Mouse (Mus musculus): ENCODE data around the gene Anapc16.
A peak's percentile ranks its signal among the peaks of the same experiment; 100 is the strongest.
"Not testable (repeated sequence)": the region's sequence is repeated elsewhere in the genome, so short reads cannot be mapped to it uniquely, and the experiment has no call there.

Gene Anapc16

GRCm38 (mm10) chr10:59999057-59999456 lies 3.9 kb downstream of the Anapc16 start:
- DNase-seq = no peak

GRCm38 (mm10) chr10:59997591-59997990 lies 5.3 kb downstream of the Anapc16 start:
- DNase-seq = peak; percentile 51 to 56

- no peak for DNase-seq
Measured at GRCm38 (mm10) chr10:59995889-59996288, 7.0 kb downstream of the Anapc16 start.

GRCm38 (mm10) chr10:59993813-59994212 lies 9.1 kb downstream of the Anapc16 start:
- DNase-seq = not testable (repeated sequence)

- DNase-seq = no peak
Measured at GRCm38 (mm10) chr10:59992024-59992423, 10.9 kb downstream of the Anapc16 start.

GRCm38 (mm10) chr10:59991262-59991880 lies 11.6 kb downstream of the Anapc16 start:
- no peak for DNase-seq

GRCm38 (mm10) chr10:59990393-59990792 lies 12.5 kb downstream of the Anapc16 start:
- DNase-seq = no peak

- no peak for DNase-seq
Measured at GRCm38 (mm10) chr10:59988036-59988435, 14.9 kb downstream of the Anapc16 start.

- no peak for DNase-seq
Measured at GRCm38 (mm10) chr10:59982379-59982873, 20.5 kb downstream of the Anapc16 start.

GRCm38 (mm10) chr10:59981792-59982191 lies 21.1 kb downstream of the Anapc16 start:
- no peak for DNase-seq

- no peak for DNase-seq
Measured at GRCm38 (mm10) chr10:59981336-59981735, 21.6 kb downstream of the Anapc16 start.

- no peak for DNase-seq
Measured at GRCm38 (mm10) chr10:59980815-59981244, 22.1 kb downstream of the Anapc16 start.

- DNase-seq = peak; percentile 80 to 88
Measured at GRCm38 (mm10) chr10:59978873-59979743, 23.8 kb downstream of the Anapc16 start.

GRCm38 (mm10) chr10:59978401-59978800 lies 24.5 kb downstream of the Anapc16 start:
- no peak for DNase-seq

GRCm38 (mm10) chr10:59977715-59978343 lies 25.1 kb downstream of the Anapc16 start:
- DNase-seq = no peak

- no peak for DNase-seq
Measured at GRCm38 (mm10) chr10:59977141-59977540, 25.8 kb downstream of the Anapc16 start.

GRCm38 (mm10) chr10:59974786-59975185 lies 28.1 kb downstream of the Anapc16 start:
- no peak for DNase-seq

GRCm38 (mm10) chr10:59974191-59974664 lies 28.7 kb downstream of the Anapc16 start:
- DNase-seq = peak; percentile 79 to 80

GRCm38 (mm10) chr10:59973400-59973799 lies 29.5 kb downstream of the Anapc16 start:
- DNase-seq = no peak

- DNase-seq = no peak
Measured at GRCm38 (mm10) chr10:59972999-59973398, 29.9 kb downstream of the Anapc16 start.

- peak; percentile 68 to 77 for DNase-seq
Measured at GRCm38 (mm10) chr10:59972534-59972933, 30.4 kb downstream of the Anapc16 start.

- DNase-seq = no peak
Measured at GRCm38 (mm10) chr10:59971813-59972212, 31.1 kb downstream of the Anapc16 start.

GRCm38 (mm10) chr10:59970450-59971062 lies 32.4 kb downstream of the Anapc16 start:
- DNase-seq = no peak

All from kidney, adult 8-10 months (tissue).